Mouse (Mus musculus) heart, embryonic 11.5 days (tissue): ENCODE results near the gene Ywhaq. TPM values are rescaled to one million over a fixed set of nuclear protein-coding genes. Genes with fewer than 3 reads are reported as not detected.

ENCODE experiments used
- ATAC-seq: fragments of 200-750 bp; cut with Nextera tagmentation; replicated peaks from 2 replicates; pipeline ENCODE4 v1.8.0; 2017; ENCODE audit warnings: moderate library complexity; ENCODE audit not compliant: insufficient number of reproducible peaks, low FRiP score, low TSS enrichment
- H3K27ac ChIP-seq: fragments of 300-500 bp; sonication (generic); 2 replicates; pipeline ENCODE4 v1.5.1; 2014; ENCODE audit warnings: mild to moderate bottlenecking, low read depth, low read length
- H3K27me3 ChIP-seq: fragments of 300-500 bp; sonication (generic); 2 replicates; pipeline ENCODE4 v1.6.1; 2014; ENCODE audit warnings: mild to moderate bottlenecking, low read length, mixed read lengths; ENCODE audit not compliant: control insufficient read depth, insufficient read depth
- H3K36me3 ChIP-seq: fragments of 300-500 bp; sonication (generic); 2 replicates; pipeline ENCODE4 v1.6.1; 2014; ENCODE audit warnings: mild to moderate bottlenecking, low read length, moderate library complexity, mixed read lengths; ENCODE audit not compliant: control insufficient read depth, insufficient read depth
- H3K4me1 ChIP-seq: fragments of 300-500 bp; sonication (generic); 2 replicates; pipeline ENCODE4 v1.6.1; 2014; ENCODE audit warnings: low read length; ENCODE audit not compliant: control insufficient read depth, insufficient read depth
- H3K4me2 ChIP-seq: fragments of 300-500 bp; sonication (generic); 2 replicates; pipeline ENCODE4 v1.6.1; 2014; ENCODE audit warnings: mild to moderate bottlenecking, moderate library complexity
- H3K4me3 ChIP-seq: fragments of 300-500 bp; sonication (generic); 2 replicates; pipeline ENCODE4 v1.5.1; 2014; ENCODE audit warnings: low read depth, low read length
- H3K9ac ChIP-seq: fragments of 300-500 bp; sonication (generic); 2 replicates; pipeline ENCODE4 v1.6.1; 2014; ENCODE audit warnings: mild to moderate bottlenecking, low read depth, low read length, moderate library complexity
- H3K9me3 ChIP-seq: fragments of 300-500 bp; sonication (generic); replicated peaks from 2 replicates; pipeline ENCODE4 v1.6.1; 2016; ENCODE audit warnings: low read length; ENCODE audit not compliant: control insufficient read depth
- WGBS: fragments of 180-500 bp; shearing (Covaris S2); extraction: QIAGEN DNeasy Blood & Tissue Kit; methylation state at CpG from one replicate; pipeline ENCODE4 v1.1.7; 2014; ENCODE audit not compliant: insufficient replicate concordance; 5-methylcytosine and 5-hydroxymethylcytosine counted together
- polyA plus RNA-seq: library from polyadenylated mRNA; unstranded; fragments of >200 nt; fragmentation: Nextera tagmentation; extraction: Ambion mirVana; gene quantifications from 2 replicates; pipeline ENCODE4 v1.2.1, GENCODE M21; 2014

Ywhaq gene
- 608 and 623 TPM in 2 replicates for polyA plus RNA-seq

DNA sequence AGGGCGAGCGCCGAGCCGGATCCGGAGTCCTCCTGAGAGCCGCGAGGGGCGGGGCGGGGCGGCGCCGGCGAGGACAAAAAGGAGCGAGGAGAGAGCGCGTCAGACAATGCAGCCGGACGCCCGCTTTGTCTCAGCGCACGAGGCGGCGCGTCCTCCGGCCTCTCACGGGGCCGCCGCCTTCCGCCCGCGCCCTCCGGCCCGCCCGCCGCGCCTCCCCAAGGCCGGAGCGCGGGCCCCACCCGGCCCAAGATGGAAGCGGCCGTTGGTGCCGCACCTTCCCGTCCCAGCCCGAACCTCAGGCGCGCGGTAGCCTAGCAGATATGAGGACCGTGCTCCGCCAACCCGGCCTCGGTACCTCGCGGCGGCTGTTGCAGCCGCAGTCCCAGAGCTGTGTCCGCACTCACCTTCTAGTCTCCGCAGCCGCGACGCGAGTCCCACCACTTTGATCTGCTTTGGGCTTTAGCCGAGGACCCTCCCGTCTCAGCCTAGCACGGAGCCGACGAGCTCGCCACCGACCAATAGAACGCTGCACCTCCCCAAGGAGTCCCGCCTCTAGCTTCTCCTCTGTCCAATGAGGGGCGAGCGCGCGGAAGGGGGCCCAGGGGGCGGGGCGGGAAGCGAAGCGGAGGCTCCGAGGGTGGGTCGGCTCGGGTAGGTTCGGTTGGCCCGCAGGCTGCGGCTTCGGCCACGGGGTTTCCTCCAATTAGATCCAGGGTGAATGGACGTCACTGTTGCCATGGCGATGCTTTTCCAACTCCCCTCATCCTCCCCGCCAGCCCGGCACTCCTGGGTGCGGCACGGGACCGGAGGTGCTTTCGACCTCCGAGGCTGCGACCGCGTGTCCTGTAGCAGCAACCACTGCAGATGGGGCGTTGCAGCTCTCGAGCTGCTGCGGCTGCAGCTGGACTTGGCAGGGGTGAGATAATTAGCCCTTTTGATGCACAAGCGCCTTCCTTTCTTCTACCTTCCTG, at the start of gene Ywhaq:
Gene Ywhaq (minus strand): TSS at position 538 of the 971 bp plus-strand sequence.
- H3K27me3 ChIP-seq, result no peaks in the 10 kb centered on the region
- under 1% methylated on average over 84 of the region's 103 CpGs for WGBS
- peak within 1 kb of the TSS; percentile 81 for H3K4me3 ChIP-seq
- H3K9me3 ChIP-seq, result no peaks in the 10 kb centered on the region
- H3K27ac ChIP-seq, result peak within 1 kb of the TSS; percentile 99
- peak within 1 kb of the TSS; percentile 96 for H3K9ac ChIP-seq
- ATAC-seq, result peak; percentile 100
- H3K36me3 ChIP-seq, result peaks cover 10% of the 10 kb centered on the region
- peaks cover 12% of the 10 kb centered on the region for H3K4me1 ChIP-seq
- H3K4me2 ChIP-seq, result peak within 1 kb of the TSS; percentile 82

DNA sequence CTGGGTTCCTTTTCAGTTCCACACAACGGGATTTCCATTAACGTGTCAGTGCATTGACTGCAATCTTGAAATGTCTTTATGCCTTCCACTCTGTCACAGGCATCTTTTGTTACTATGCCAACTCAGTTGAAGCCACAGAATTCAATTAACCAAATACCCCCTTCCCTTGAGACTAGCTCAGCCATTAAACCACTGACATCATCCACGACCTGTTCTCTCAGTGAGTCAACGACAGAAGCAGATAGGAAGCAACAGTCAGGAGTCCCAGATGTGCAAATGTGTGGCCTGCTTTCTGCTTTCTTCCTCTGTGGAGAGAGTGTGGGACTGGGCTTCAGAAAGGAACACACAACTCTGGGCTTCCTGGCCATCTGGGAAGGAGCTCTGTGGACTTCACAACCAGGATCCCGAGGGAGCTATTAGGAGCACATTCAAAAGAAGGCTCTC, 46.0 kb upstream of the Ywhaq start:
- Histone ChIP-seq H3K36me3 (no peaks in the 10 kb centered on the region), H3K4me1 (no peaks in the 10 kb centered on the region)
- WGBS, result 57% methylated on average over 5 of the region's 5 CpGs

DNA sequence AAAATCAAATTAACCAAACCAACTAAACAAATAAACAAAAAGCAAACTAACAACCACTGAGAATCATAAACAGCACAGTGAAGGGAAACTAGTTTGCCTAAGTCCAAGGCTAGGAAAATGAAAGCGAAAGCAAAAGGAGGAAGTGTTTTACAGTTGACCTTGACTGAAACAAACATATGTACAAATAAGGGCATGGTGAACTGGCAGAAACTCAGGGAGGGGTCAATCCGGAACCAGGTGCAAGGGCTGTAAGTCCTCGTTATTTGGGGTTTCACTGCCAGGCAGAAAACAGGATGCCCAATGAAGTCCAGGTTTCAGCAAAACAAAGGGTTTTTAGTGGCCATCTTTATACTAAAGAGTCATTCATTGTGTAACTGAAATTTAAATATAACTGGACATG, 45.2 kb upstream of the Ywhaq start:
- Histone ChIP-seq H3K4me1 (no peaks in the 10 kb centered on the region), H3K9ac (no peak overlapping the region), H3K36me3 (no peaks in the 10 kb centered on the region), H3K4me2 (no peak overlapping the region), H3K4me3 (no peak overlapping the region), H3K9me3 (no peaks in the 10 kb centered on the region), H3K27me3 (no peaks in the 10 kb centered on the region), H3K27ac (no peak overlapping the region)
- WGBS, result 82% methylated on average over 3 of the region's 3 CpGs
- ATAC-seq, result no peak

More for the DNA sequence above, 46.0 kb upstream of the Ywhaq start:
- no peak overlapping the region for H3K4me2 ChIP-seq
- no peak overlapping the region for H3K4me3 ChIP-seq
- ATAC-seq, result no peak
- H3K27ac ChIP-seq, result no peak overlapping the region
- no peaks in the 10 kb centered on the region for H3K9me3 ChIP-seq
- H3K27me3 ChIP-seq, result no peaks in the 10 kb centered on the region
- no peak overlapping the region for H3K9ac ChIP-seq

DNA sequence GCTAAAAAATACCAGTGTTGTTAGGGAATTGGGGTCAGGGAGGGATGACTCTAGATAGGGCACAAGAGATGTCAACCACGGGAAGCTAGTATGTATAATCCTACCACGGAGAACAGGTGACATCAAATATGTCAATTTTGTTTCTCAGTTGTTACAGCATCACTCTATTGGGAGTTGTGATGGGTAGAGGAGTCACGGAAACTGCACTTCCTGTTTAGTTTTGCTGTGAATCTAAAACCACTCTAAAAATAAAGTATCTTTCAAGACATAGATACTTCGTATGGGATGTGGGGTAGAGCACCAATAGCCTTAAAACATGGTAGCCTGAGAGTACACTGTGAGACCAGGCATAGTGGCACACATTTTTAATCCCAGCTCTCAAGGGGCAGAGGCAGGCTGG, 42.2 kb upstream of the Ywhaq start:
- Histone ChIP-seq H3K27me3 (no peaks in the 10 kb centered on the region), H3K4me2 (no peak overlapping the region), H3K4me1 (no peaks in the 10 kb centered on the region), H3K9ac (no peak overlapping the region), H3K4me3 (no peak overlapping the region), H3K27ac (no peak overlapping the region), H3K36me3 (no peaks in the 10 kb centered on the region), H3K9me3 (no peaks in the 10 kb centered on the region)
- ATAC-seq, result no peak
- 82% methylated on average over 4 of the region's 4 CpGs for WGBS

GRCm38 (mm10) chr12:21456021-21456420, 38.6 kb upstream of the Ywhaq start:
- Histone ChIP-seq H3K27me3 (no peaks in the 10 kb centered on the region), H3K4me2 (no peak overlapping the region), H3K4me1 (no peaks in the 10 kb centered on the region), H3K9me3 (no peaks in the 10 kb centered on the region), H3K9ac (no peak overlapping the region), H3K36me3 (no peaks in the 10 kb centered on the region), H3K27ac (no peak overlapping the region), H3K4me3 (no peak overlapping the region)
- 86% methylated on average over 1 of the region's 1 CpGs for WGBS
- ATAC-seq, result no peak

GRCm38 (mm10) chr12:21451752-21452151, 34.3 kb upstream of the Ywhaq start:
- H3K27ac ChIP-seq, result no peak overlapping the region
- H3K4me3 ChIP-seq, result no peak overlapping the region
- H3K9ac ChIP-seq, result no peak overlapping the region
- H3K9me3 ChIP-seq, result no peaks in the 10 kb centered on the region
- WGBS, result 35% methylated on average over 1 of the region's 1 CpGs
- ATAC-seq, result no peak
- no peak overlapping the region for H3K4me2 ChIP-seq
- H3K36me3 ChIP-seq, result no peaks in the 10 kb centered on the region
- no peaks in the 10 kb centered on the region for H3K4me1 ChIP-seq
- H3K27me3 ChIP-seq, result no peaks in the 10 kb centered on the region

- WGBS, result 89% methylated on average over 2 of the region's 2 CpGs
- Histone ChIP-seq H3K9ac (no peak overlapping the region), H3K27me3 (no peaks in the 10 kb centered on the region), H3K4me2 (no peak overlapping the region), H3K4me1 (no peaks in the 10 kb centered on the region), H3K4me3 (no peak overlapping the region), H3K36me3 (no peaks in the 10 kb centered on the region), H3K9me3 (no peaks in the 10 kb centered on the region), H3K27ac (no peak overlapping the region)
- ATAC-seq, result no peak
Measured at GRCm38 (mm10) chr12:21451351-21451750, 33.9 kb upstream of the Ywhaq start.

GRCm38 (mm10) chr12:21443783-21444182, 26.3 kb upstream of the Ywhaq start:
- no peak overlapping the region for H3K4me3 ChIP-seq
- H3K27ac ChIP-seq, result no peak overlapping the region
- ATAC-seq, result no peak
- H3K9ac ChIP-seq, result no peak overlapping the region
- no peaks in the 10 kb centered on the region for H3K27me3 ChIP-seq
- H3K9me3 ChIP-seq, result no peaks in the 10 kb centered on the region
- no peaks in the 10 kb centered on the region for H3K36me3 ChIP-seq
- H3K4me2 ChIP-seq, result no peak overlapping the region
- WGBS, result 81% methylated on average over 3 of the region's 3 CpGs
- peaks cover 3% of the 10 kb centered on the region; the same call in 1 of the 2 replicates for H3K4me1 ChIP-seq
